Mouse (Mus musculus): ENCODE measurements around the gene Wipf1. TPM values are rescaled to one million over a fixed set of nuclear protein-coding genes. Genes with fewer than 3 reads are reported as not detected.

The Wipf1 gene
- polyA plus RNA-seq, 1 experiment from 2014 or later, result 12.7 TPM

DNA sequence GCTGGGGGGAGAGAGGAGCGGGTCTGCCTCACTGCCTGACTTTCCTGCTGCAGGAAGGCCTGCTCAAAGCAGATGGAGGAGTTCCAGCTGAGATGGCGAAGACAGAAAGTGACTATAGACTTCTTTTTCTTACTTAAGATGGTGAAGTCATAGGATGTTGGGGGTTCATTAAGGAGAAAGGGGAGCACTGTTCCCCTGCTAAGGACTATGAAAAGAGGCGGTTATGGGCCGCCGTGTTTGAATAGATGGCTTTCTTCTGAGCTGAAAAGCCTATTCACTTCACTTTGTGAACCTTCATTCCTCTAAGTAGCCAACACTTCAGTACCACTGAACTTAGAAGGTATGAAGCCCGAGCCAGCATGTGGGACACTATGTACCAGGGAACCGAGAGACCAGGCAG lies 109.8 kb downstream of the Wipf1 start:
- whole genome bisulfite sequencing, result 72% methylated on average over 7 of the region's 7 CpGs
- Histone ChIP-seq H3K36me3 (ENCODE audit: control insufficient read depth, insufficient read depth, low read length) (no peaks in the 10 kb centered on the region), H3K4me2 (no peak overlapping the region), H3K9me3 (ENCODE audit: control insufficient read depth, low read length) (no peaks in the 10 kb centered on the region), H3K4me3 (ENCODE audit: low read depth, low read length) (no peak overlapping the region), H3K27me3 (replicated peaks; ENCODE audit: control insufficient read depth, insufficient read depth, low read length) (no peaks in the 10 kb centered on the region), H3K9ac (ENCODE audit: low read depth, low read length) (no peak overlapping the region), H3K4me1 (replicated peaks; ENCODE audit: control insufficient read depth, insufficient read depth, low read length) (no peaks in the 10 kb centered on the region), H3K27ac (ENCODE audit: low read depth, low read length) (no peak overlapping the region)
- DNase-seq (ENCODE audit: low spot score) (no peak), ATAC-seq (replicated peaks; ENCODE audit: low FRiP score) (no peak)

DNA sequence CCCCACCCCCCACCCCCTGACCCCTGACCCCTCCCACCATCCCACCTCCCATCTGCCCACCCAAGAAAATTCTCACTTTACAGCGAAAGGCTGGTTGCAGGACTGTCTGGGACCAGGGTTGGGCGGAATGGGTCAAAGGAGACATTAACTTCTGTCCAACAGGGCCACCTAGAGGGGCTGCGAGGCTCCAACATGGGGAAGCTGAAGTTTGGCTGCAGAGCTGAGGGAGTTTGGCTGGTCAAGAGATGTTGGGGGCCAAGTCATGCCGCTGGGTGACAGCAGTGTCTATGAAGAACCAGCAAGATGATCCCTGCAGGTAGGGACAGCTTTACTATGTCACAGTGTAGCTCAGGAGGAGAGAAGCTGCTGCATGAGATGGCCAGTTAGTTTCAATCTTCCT lies 110.2 kb downstream of the Wipf1 start:
- Histone ChIP-seq H3K27ac (ENCODE audit: low read depth, low read length) (no peak overlapping the region), H3K4me3 (ENCODE audit: low read depth, low read length) (no peak overlapping the region), H3K9ac (ENCODE audit: low read depth, low read length) (no peak overlapping the region), H3K4me1 (replicated peaks; ENCODE audit: control insufficient read depth, insufficient read depth, low read length) (no peaks in the 10 kb centered on the region), H3K4me2 (no peak overlapping the region), H3K9me3 (ENCODE audit: control insufficient read depth, low read length) (no peaks in the 10 kb centered on the region), H3K27me3 (replicated peaks; ENCODE audit: control insufficient read depth, insufficient read depth, low read length) (no peaks in the 10 kb centered on the region), H3K36me3 (ENCODE audit: control insufficient read depth, insufficient read depth, low read length) (no peaks in the 10 kb centered on the region)
- no peak for ATAC-seq (replicated peaks; ENCODE audit: low FRiP score)
- DNase-seq (ENCODE audit: low spot score), result no peak
- WGBS, result 37% methylated on average over 4 of the region's 4 CpGs

DNA sequence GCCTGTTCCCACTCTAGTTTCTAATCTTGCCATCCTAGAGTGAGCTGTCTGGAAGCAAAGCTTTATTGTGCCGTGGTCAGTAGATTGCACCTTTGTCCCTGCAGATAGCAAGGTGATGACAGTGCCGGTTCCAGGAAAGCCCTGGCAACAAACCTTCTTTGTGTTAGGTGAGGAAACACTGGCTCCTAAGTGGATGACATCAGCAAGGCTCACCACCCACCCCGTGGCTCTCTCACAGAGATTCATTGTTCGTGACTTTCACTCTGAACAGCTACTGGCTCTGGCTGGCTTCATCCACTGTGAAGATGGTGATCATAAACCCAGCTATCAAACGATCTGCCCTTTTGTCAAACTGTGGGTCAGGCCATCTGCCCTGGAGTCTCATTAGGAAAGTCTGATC lies 113.6 kb downstream of the Wipf1 start:
- ATAC-seq (replicated peaks; ENCODE audit: low FRiP score) (no peak), DNase-seq (ENCODE audit: low spot score) (no peak)
- Histone ChIP-seq H3K4me2 (no peak overlapping the region), H3K27me3 (replicated peaks; ENCODE audit: control insufficient read depth, insufficient read depth, low read length) (no peaks in the 10 kb centered on the region), H3K36me3 (ENCODE audit: control insufficient read depth, insufficient read depth, low read length) (no peaks in the 10 kb centered on the region), H3K9ac (ENCODE audit: low read depth, low read length) (no peak overlapping the region), H3K4me1 (replicated peaks; ENCODE audit: control insufficient read depth, insufficient read depth, low read length) (no peaks in the 10 kb centered on the region), H3K9me3 (ENCODE audit: control insufficient read depth, low read length) (no peaks in the 10 kb centered on the region), H3K4me3 (ENCODE audit: low read depth, low read length) (no peak overlapping the region), H3K27ac (ENCODE audit: low read depth, low read length) (no peak overlapping the region)
- WGBS, result 58% methylated on average over 5 of the region's 5 CpGs

DNA sequence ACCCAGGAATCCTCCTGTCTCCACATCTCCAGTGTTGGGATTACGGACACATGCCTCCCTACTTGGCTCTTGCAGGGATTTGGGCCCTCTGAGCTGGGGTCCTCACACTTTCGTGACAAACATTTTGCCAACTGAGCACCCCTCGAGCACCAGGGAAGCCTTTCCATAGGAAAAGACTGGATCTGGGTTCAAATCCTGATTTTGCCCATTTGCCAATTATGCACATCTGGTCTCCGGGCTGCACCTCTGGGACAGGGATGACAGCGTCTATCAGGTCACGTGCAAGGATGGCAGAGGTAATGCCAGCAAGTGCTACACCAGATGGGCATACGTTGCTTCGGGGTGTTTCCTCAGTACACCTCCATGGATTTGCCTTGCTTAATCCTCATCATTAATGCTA lies 119.5 kb downstream of the Wipf1 start:
- DNase-seq (ENCODE audit: low spot score) (no peak), ATAC-seq (replicated peaks; ENCODE audit: low FRiP score) (no peak)
- Histone ChIP-seq H3K27me3 (replicated peaks; ENCODE audit: control insufficient read depth, insufficient read depth, low read length) (no peaks in the 10 kb centered on the region), H3K4me1 (replicated peaks; ENCODE audit: control insufficient read depth, insufficient read depth, low read length) (no peaks in the 10 kb centered on the region), H3K9me3 (ENCODE audit: control insufficient read depth, low read length) (no peaks in the 10 kb centered on the region), H3K27ac (ENCODE audit: low read depth, low read length) (no peak overlapping the region), H3K36me3 (ENCODE audit: control insufficient read depth, insufficient read depth, low read length) (no peaks in the 10 kb centered on the region), H3K4me3 (ENCODE audit: low read depth, low read length) (no peak overlapping the region), H3K4me2 (no peak overlapping the region), H3K9ac (ENCODE audit: low read depth, low read length) (no peak overlapping the region)
- 87% methylated on average over 8 of the region's 8 CpGs for WGBS

DNA sequence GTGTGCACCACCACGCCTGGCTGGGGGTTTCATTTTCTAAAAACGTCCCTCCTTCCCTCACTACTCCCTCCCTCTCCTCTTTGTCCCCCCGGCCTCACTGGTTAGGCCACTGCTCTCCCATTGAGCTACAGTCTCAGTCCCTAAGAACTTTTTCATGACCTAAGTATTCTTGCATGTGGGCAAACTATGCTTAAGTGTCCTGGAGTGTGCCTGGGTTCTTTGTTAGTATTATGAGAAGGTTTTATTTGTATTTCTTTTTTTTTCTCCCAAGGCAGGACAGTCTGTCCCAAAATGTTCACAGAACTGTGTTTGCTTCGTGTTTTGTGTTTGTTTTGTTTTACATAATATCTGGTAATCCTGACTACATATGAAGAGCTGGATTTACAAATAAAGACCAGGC lies 121.9 kb downstream of the Wipf1 start:
- Histone ChIP-seq H3K9ac (ENCODE audit: low read depth, low read length) (no peak overlapping the region), H3K27ac (ENCODE audit: low read depth, low read length) (no peak overlapping the region), H3K4me2 (no peak overlapping the region), H3K9me3 (ENCODE audit: control insufficient read depth, low read length) (no peaks in the 10 kb centered on the region), H3K4me1 (replicated peaks; ENCODE audit: control insufficient read depth, insufficient read depth, low read length) (no peaks in the 10 kb centered on the region), H3K36me3 (ENCODE audit: control insufficient read depth, insufficient read depth, low read length) (no peaks in the 10 kb centered on the region), H3K27me3 (replicated peaks; ENCODE audit: control insufficient read depth, insufficient read depth, low read length) (no peaks in the 10 kb centered on the region), H3K4me3 (ENCODE audit: low read depth, low read length) (no peak overlapping the region)
- no peak for ATAC-seq (replicated peaks; ENCODE audit: low FRiP score)
- DNase-seq (ENCODE audit: low spot score), result no peak
- WGBS, result 54% methylated on average over 4 of the region's 4 CpGs

DNA sequence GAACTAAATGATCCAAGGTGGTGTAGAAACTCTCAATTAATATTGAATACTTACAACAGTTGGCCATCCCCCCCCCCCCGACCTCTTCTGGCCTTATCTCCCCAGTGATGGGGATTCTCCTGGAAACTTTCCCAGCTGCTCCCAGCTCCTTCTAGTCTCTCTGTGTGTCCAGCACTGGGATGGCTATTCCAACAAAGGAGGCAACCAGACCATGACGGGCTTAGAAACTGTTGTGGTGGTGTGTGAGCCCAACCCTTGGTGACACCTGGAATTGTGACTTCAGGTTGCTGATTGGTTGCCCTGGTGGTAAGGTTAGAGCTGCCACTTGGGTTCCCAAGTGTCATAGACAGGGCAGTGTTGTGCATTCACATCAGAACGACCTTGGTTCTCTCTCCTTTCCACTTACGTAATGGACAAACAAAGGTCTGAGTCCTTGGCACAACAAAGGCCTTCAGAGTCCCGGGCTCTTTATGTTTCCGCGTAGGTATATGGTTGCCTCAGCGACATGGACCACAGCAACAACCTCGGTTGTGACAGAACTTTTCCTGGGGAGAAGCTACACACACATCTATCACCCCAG lies 123.1 kb downstream of the Wipf1 start:
- Histone ChIP-seq H3K36me3 (ENCODE audit: control insufficient read depth, insufficient read depth, low read length) (no peaks in the 10 kb centered on the region), H3K4me3 (ENCODE audit: low read depth, low read length) (no peak overlapping the region), H3K4me1 (replicated peaks; ENCODE audit: control insufficient read depth, insufficient read depth, low read length) (no peaks in the 10 kb centered on the region), H3K9ac (ENCODE audit: low read depth, low read length) (no peak overlapping the region), H3K4me2 (no peak overlapping the region), H3K27me3 (replicated peaks; ENCODE audit: control insufficient read depth, insufficient read depth, low read length) (no peaks in the 10 kb centered on the region), H3K27ac (ENCODE audit: low read depth, low read length) (no peak overlapping the region), H3K9me3 (ENCODE audit: control insufficient read depth, low read length) (no peaks in the 10 kb centered on the region)
- 80% methylated on average over 9 of the region's 9 CpGs for WGBS
- ATAC-seq (replicated peaks; ENCODE audit: low FRiP score) (no peak), DNase-seq (ENCODE audit: low spot score) (no peak)

DNA sequence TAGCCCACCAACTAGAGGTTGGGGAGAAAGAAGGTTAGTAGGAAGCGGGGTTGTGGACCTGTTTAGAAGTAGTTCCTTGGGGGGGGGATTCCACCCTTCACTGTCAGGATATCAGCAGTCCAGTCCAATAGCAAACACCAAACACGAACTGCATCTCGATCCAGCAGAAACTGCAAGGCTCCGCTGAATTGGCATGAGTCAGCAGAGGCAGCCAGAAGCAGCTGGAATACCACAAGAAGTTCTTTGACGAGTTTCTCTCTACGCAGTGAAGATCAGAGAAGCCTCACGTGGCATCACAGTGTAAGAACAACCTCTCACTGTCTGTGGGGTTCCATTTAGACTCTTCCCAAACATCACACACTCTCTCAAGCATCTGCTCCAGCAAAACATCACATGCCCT lies 124.6 kb downstream of the Wipf1 start:
- H3K4me2 ChIP-seq, result no peak overlapping the region
- H3K9ac ChIP-seq (ENCODE audit: low read depth, low read length), result no peak overlapping the region
- DNase-seq (ENCODE audit: low spot score), result no peak
- 75% methylated on average over 7 of the region's 7 CpGs for WGBS
- H3K27ac ChIP-seq (ENCODE audit: low read depth, low read length), result no peak overlapping the region
- H3K27me3 ChIP-seq (replicated peaks; ENCODE audit: control insufficient read depth, insufficient read depth, low read length), result no peaks in the 10 kb centered on the region
- ATAC-seq (replicated peaks; ENCODE audit: low FRiP score), result no peak
- no peak overlapping the region for H3K4me3 ChIP-seq (ENCODE audit: low read depth, low read length)
- no peaks in the 10 kb centered on the region for H3K36me3 ChIP-seq (ENCODE audit: control insufficient read depth, insufficient read depth, low read length)
- no peaks in the 10 kb centered on the region for H3K4me1 ChIP-seq (replicated peaks; ENCODE audit: control insufficient read depth, insufficient read depth, low read length)
- no peaks in the 10 kb centered on the region for H3K9me3 ChIP-seq (ENCODE audit: control insufficient read depth, low read length)

DNA sequence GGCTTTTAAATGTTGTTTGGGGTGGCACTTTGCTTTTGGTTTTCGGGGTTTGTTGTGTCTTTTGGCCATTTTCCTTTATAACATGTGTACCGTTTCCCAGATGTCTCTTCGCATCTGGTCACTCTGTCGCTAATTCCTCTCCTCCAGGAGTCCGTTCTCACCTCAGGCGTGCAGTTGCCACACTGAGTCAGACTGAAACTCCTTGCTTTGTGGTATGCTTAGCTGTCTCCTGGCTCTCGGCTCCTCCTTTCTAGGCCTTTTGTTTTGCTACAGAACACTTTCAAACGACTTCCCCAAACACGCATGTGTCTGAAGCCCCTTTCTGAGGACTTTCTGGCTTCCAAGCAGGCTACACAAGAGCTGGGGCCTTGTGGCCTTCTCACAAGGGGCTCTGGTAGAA lies 125.1 kb downstream of the Wipf1 start:
- DNase-seq (ENCODE audit: low spot score) (no peak), ATAC-seq (replicated peaks; ENCODE audit: low FRiP score) (no peak)
- Histone ChIP-seq H3K9ac (ENCODE audit: low read depth, low read length) (no peak overlapping the region), H3K27ac (ENCODE audit: low read depth, low read length) (no peak overlapping the region), H3K4me1 (replicated peaks; ENCODE audit: control insufficient read depth, insufficient read depth, low read length) (no peaks in the 10 kb centered on the region), H3K36me3 (ENCODE audit: control insufficient read depth, insufficient read depth, low read length) (no peaks in the 10 kb centered on the region), H3K4me3 (ENCODE audit: low read depth, low read length) (no peak overlapping the region), H3K4me2 (no peak overlapping the region), H3K9me3 (ENCODE audit: control insufficient read depth, low read length) (no peaks in the 10 kb centered on the region), H3K27me3 (replicated peaks; ENCODE audit: control insufficient read depth, insufficient read depth, low read length) (no peaks in the 10 kb centered on the region)
- WGBS, result 79% methylated on average over 9 of the region's 9 CpGs

DNA sequence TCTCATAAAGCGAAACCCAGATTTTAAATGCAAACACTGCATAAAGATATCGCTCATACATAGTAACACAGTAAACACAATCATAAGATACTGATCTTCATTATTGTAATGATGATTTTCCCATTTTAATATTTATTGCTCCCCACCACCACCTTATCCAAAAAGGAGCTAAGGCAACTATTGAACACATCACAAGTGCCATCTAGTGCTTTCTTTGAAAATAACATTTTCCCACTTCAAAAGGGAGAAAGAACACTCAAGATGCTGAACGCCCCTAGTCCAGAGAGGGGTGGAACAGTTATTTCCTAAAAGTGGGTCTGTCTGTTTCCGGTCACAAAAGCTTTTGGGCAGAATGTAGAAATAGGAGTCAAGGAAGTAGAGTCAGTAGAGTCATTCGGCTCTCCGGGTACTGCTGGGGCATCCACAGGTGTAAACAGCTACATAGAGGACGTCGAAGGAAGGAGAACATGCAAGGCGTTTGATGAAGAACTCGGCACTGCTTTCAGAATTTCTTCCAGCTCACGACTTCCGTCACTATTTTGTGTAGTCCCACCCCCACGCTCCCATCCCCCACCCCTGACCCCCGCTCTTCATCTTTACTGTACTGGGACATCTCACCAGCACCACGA lies 126.0 kb downstream of the Wipf1 start:
- Histone ChIP-seq H3K27me3 (replicated peaks; ENCODE audit: control insufficient read depth, insufficient read depth, low read length) (no peaks in the 10 kb centered on the region; the same call in 1 of the 2 replicates), H3K4me1 (replicated peaks; ENCODE audit: control insufficient read depth, insufficient read depth, low read length) (no peaks in the 10 kb centered on the region), H3K4me3 (ENCODE audit: low read depth, low read length) (no peak overlapping the region), H3K27ac (ENCODE audit: low read depth, low read length) (no peak overlapping the region), H3K9ac (ENCODE audit: low read depth, low read length) (no peak overlapping the region), H3K36me3 (ENCODE audit: control insufficient read depth, insufficient read depth, low read length) (no peaks in the 10 kb centered on the region), H3K4me2 (no peak overlapping the region), H3K9me3 (ENCODE audit: control insufficient read depth, low read length) (no peaks in the 10 kb centered on the region)
- WGBS, result 69% methylated on average over 15 of the region's 15 CpGs
- DNase-seq (ENCODE audit: low spot score) (no peak), ATAC-seq (replicated peaks; ENCODE audit: low FRiP score) (no peak)
